ENCODE assay signal across 12 mouse cellular contexts in the genomic region with DNA sequence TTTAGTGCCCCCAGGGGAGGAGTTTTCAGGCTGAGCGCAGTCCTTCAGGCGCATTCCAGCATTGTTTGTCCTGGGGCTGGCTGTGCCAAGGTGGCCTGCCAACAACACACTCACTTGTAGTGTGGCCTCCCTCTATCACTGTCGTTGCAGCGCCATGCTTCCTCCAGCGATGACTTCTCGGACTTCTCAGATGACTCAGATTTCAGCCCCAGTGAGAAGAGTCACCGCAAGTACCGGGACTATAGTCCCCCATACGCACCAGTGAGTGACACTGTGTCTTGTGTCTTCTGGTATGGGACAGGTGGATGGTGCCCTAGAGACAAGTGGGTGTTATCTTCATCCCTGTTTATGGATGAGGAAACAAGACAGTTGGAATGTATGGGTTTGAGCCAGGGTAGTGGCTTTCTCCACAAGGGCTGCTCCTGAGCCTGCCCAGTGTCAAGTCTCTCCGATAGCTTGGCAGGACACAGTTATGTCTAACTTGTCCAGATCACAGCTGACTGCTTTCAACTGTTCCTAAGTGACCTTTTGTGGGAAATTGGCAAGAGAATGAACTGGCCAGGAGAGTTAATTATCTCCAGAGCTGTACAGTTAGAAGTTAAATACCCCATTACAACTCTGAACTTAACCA. TPM values are rescaled to one million over a fixed set of nuclear protein-coding genes. Genes with fewer than 3 reads are reported as not detected.
DNase-seq lines count a peak whose midpoint lies in the region; ATAC-seq and TF ChIP-seq lines count a peak whose summit lies in the region.
"Had no signal": no experiment of that assay in that cellular context is flagged by ENCODE, and none has a peak within 500 bp of the region (broad histone marks: within the 10 kb centered on the region; RNA-seq: fewer than 3 reads in every experiment).

No protein-coding gene starts in this region.

- no peak for ATAC-seq in megakaryocyte, adult 5-6 weeks (ENCODE audit: poor library complexity, severe bottlenecking)
- no peak for ATAC-seq in heart, embryonic 13.5 days (ENCODE audit: extremely low read depth, insufficient number of reproducible peaks, low FRiP score, low TSS enrichment)
- ATAC-seq in stomach, postnatal 0 days (ENCODE audit: low FRiP score, low TSS enrichment): no peak
- no peak for ATAC-seq in forebrain, embryonic 12.5 days (ENCODE audit: low FRiP score)
- ATAC-seq in hindbrain, embryonic 11.5 days (ENCODE audit: low FRiP score): no peak

- H3K9ac ChIP-seq in heart, embryonic 13.5 days: 0 out of 2 replicates have a peak overlapping the region, but pooled peaks have one; percentile 30
- no peak overlapping the region for H3K9ac ChIP-seq in stomach, postnatal 0 days (ENCODE audit: low read length)
- H3K9ac ChIP-seq in forebrain, embryonic 12.5 days: no peak overlapping the region
- H3K9ac ChIP-seq in hindbrain, embryonic 11.5 days (ENCODE audit: low read depth, low read length): no peak overlapping the region
- H3K9ac ChIP-seq: midbrain, embryonic 12.5 days had no signal

- H3K4me2 ChIP-seq in heart, embryonic 13.5 days: peak overlapping the region; percentile 10; the same call in 1 of the 2 replicates
- H3K4me2 ChIP-seq in stomach, postnatal 0 days (replicated peaks; ENCODE audit: low read depth): no peak overlapping the region
- no peak overlapping the region for H3K4me2 ChIP-seq in forebrain, embryonic 12.5 days
- H3K4me2 ChIP-seq in hindbrain, embryonic 11.5 days (replicated peaks; ENCODE audit: low read depth, low read length): no peak overlapping the region
- H3K4me2 ChIP-seq: midbrain, embryonic 12.5 days had no signal

- TF ChIP-seq CTCF in stomach, postnatal 0 days (IDR thresholded peaks at IDR 0.05; ENCODE audit: low read depth): no peak

- H3K27me3 ChIP-seq in megakaryocyte, embryonic 14.5 days (replicated peaks): no peaks in the 10 kb centered on the region
- no peaks in the 10 kb centered on the region for H3K27me3 ChIP-seq in heart, embryonic 13.5 days (replicated peaks)
- no peaks in the 10 kb centered on the region for H3K27me3 ChIP-seq in stomach, postnatal 0 days (ENCODE audit: control insufficient read depth, insufficient read depth, low read length)
- no peaks in the 10 kb centered on the region for H3K27me3 ChIP-seq in forebrain, embryonic 12.5 days
- H3K27me3 ChIP-seq in hindbrain, embryonic 11.5 days (ENCODE audit: control insufficient read depth, insufficient read depth, low read length): no peaks in the 10 kb centered on the region
- H3K27me3 ChIP-seq: midbrain, embryonic 12.5 days had no signal

- H3K9me3 ChIP-seq in megakaryocyte, embryonic 14.5 days: no peaks in the 10 kb centered on the region
- H3K9me3 ChIP-seq in heart, embryonic 13.5 days: no peaks in the 10 kb centered on the region
- no peaks in the 10 kb centered on the region for H3K9me3 ChIP-seq in stomach, postnatal 0 days (ENCODE audit: control insufficient read depth, low read length)
- H3K9me3 ChIP-seq in forebrain, embryonic 12.5 days: no peaks in the 10 kb centered on the region
- no peaks in the 10 kb centered on the region for H3K9me3 ChIP-seq in hindbrain, embryonic 11.5 days (ENCODE audit: control insufficient read depth, low read length)
- H3K9me3 ChIP-seq: embryonic facial prominence, embryonic 10.5 days; G1E; limb, embryonic 10.5 days; midbrain, embryonic 12.5 days had no signal

- peak overlapping the region; percentile 59 for H3K4me3 ChIP-seq in megakaryocyte, embryonic 14.5 days (replicated peaks)
- no peak overlapping the region for H3K4me3 ChIP-seq in heart, embryonic 13.5 days
- H3K4me3 ChIP-seq in stomach, postnatal 0 days (ENCODE audit: low read depth, low read length): no peak overlapping the region
- no peak overlapping the region for H3K4me3 ChIP-seq in forebrain, embryonic 12.5 days (replicated peaks)
- no peak overlapping the region for H3K4me3 ChIP-seq in hindbrain, embryonic 11.5 days (ENCODE audit: low read depth, low read length)
- H3K4me3 ChIP-seq: embryonic facial prominence, embryonic 10.5 days; limb, embryonic 10.5 days; midbrain, embryonic 12.5 days had no signal

- 65% methylated on average over 10 of the region's 10 CpGs for WGBS in heart, embryonic 13.5 days
- 69% methylated on average over 10 of the region's 10 CpGs for WGBS in stomach, postnatal 0 days
- 93% methylated on average over 10 of the region's 10 CpGs for WGBS in forebrain, embryonic 12.5 days
- WGBS in hindbrain, embryonic 11.5 days: 95% methylated on average over 10 of the region's 10 CpGs

- TF ChIP-seq EP300 in stomach, postnatal 0 days (optimal IDR thresholded peaks at IDR 0.05): no peak

- H3K4me1 ChIP-seq in megakaryocyte, embryonic 14.5 days: peaks cover 95% of the 10 kb centered on the region
- H3K4me1 ChIP-seq in heart, embryonic 13.5 days: peaks cover 44% of the 10 kb centered on the region
- no peaks in the 10 kb centered on the region for H3K4me1 ChIP-seq in stomach, postnatal 0 days (replicated peaks; ENCODE audit: control insufficient read depth, insufficient read depth)
- H3K4me1 ChIP-seq in forebrain, embryonic 12.5 days: peaks cover 18% of the 10 kb centered on the region
- H3K4me1 ChIP-seq in hindbrain, embryonic 11.5 days (replicated peaks; ENCODE audit: control insufficient read depth, insufficient read depth, low read length): no peaks in the 10 kb centered on the region; the same call in 1 of the 2 replicates

- H3K36me3 ChIP-seq in megakaryocyte, embryonic 14.5 days (replicated peaks; ENCODE audit: low read length): peaks cover 88% of the 10 kb centered on the region
- peaks cover 82% of the 10 kb centered on the region for H3K36me3 ChIP-seq in heart, embryonic 13.5 days
- H3K36me3 ChIP-seq in stomach, postnatal 0 days (ENCODE audit: control insufficient read depth, insufficient read depth, low read length): peaks cover 22% of the 10 kb centered on the region
- H3K36me3 ChIP-seq in forebrain, embryonic 12.5 days (replicated peaks): peaks cover 66% of the 10 kb centered on the region
- H3K36me3 ChIP-seq in hindbrain, embryonic 11.5 days (ENCODE audit: control insufficient read depth, insufficient read depth, low read length): peaks cover 25% of the 10 kb centered on the region

- peak overlapping the region; percentile 71 for H3K27ac ChIP-seq in heart, embryonic 13.5 days (replicated peaks)
- H3K27ac ChIP-seq in stomach, postnatal 0 days (replicated peaks): peak overlapping the region; percentile 58; the same call in 1 of the 2 replicates
- no peak overlapping the region for H3K27ac ChIP-seq in forebrain, embryonic 12.5 days
- no peak overlapping the region for H3K27ac ChIP-seq in hindbrain, embryonic 11.5 days (ENCODE audit: low read depth, low read length)
- H3K27ac ChIP-seq: embryonic facial prominence, embryonic 10.5 days; limb, embryonic 10.5 days; midbrain, embryonic 12.5 days had no signal

- DNase-seq in kidney, postnatal 14 days: peak; percentile 80
- DNase-seq in stomach, postnatal 0 days (ENCODE audit: low spot score): peak; percentile 56
- DNase-seq in layer of hippocampus, postnatal 36 days: no peak
- DNase-seq in hindbrain, embryonic 11.5 days (ENCODE audit: low spot score): no peak

RNA-seq across cellular contexts. Expression of a gene that starts 16.5 kb away (rescaled TPM):
- 59.1 and 96.9 TPM in 2 replicates for polyA plus RNA-seq in megakaryocyte, embryonic 14.5 days (2012; ENCODE audit: insufficient read depth, low replicate concordance)
- 25.3 and 28.0 TPM in 2 replicates for total RNA-seq in megakaryocyte, adult 5-6 weeks (2015)
- 20.6 and 34.0 TPM in 2 replicates for total RNA-seq in megakaryocyte, adult 5-6 weeks (2017)
- polyA plus RNA-seq in heart, embryonic 13.5 days (2015; fragmentation: Nextera tagmentation; extraction: Ambion mirVana): 8.2 and 8.7 TPM in 2 replicates
- 5.9 and 6.2 TPM in 2 replicates for polyA plus RNA-seq in stomach, postnatal 0 days (2015; fragmentation: Nextera tagmentation; extraction: Ambion mirVana)
- 10 to 100 TPM; 54.7 to 60.4 TPM for total RNA-seq in layer of hippocampus, postnatal 36 days (2021)
- polyA plus RNA-seq in forebrain, embryonic 12.5 days (2016; fragmentation: Nextera tagmentation; extraction: Ambion mirVana): 25.5 and 27.0 TPM in 2 replicates
- polyA plus RNA-seq in hindbrain, embryonic 11.5 days (2014; fragmentation: Nextera tagmentation; extraction: Ambion mirVana): 15.7 and 20.7 TPM in 2 replicates

RNA-seq across cellular contexts. Expression of a gene that starts 29.6 kb away (rescaled TPM):
- 4.3 and 20.1 TPM in 2 replicates for polyA plus RNA-seq in megakaryocyte, embryonic 14.5 days (2012; ENCODE audit: insufficient read depth, low replicate concordance)
- 49.1 and 55.1 TPM in 2 replicates for total RNA-seq in megakaryocyte, adult 5-6 weeks (2015)
- 267 and 278 TPM in 2 replicates for total RNA-seq in megakaryocyte, adult 5-6 weeks (2017)
- 210 and 223 TPM in 2 replicates for polyA plus RNA-seq in heart, embryonic 13.5 days (2015; fragmentation: Nextera tagmentation; extraction: Ambion mirVana)
- 119 and 123 TPM in 2 replicates for polyA plus RNA-seq in stomach, postnatal 0 days (2015; fragmentation: Nextera tagmentation; extraction: Ambion mirVana)
- total RNA-seq in layer of hippocampus, postnatal 36 days (2021): 10 to 100 TPM; 88.7 to 97.5 TPM
- 403 and 415 TPM in 2 replicates for polyA plus RNA-seq in forebrain, embryonic 12.5 days (2016; fragmentation: Nextera tagmentation; extraction: Ambion mirVana)
- 339 and 377 TPM in 2 replicates for polyA plus RNA-seq in hindbrain, embryonic 11.5 days (2014; fragmentation: Nextera tagmentation; extraction: Ambion mirVana)

RNA-seq across cellular contexts. Expression of a gene that starts 35.3 kb away (rescaled TPM):
- 185 and 233 TPM in 2 replicates for polyA plus RNA-seq in megakaryocyte, embryonic 14.5 days (2012; ENCODE audit: insufficient read depth, low replicate concordance)
- total RNA-seq in megakaryocyte, adult 5-6 weeks (2015): 24.2 and 33.1 TPM in 2 replicates
- total RNA-seq in megakaryocyte, adult 5-6 weeks (2017): 10.7 and 12.8 TPM in 2 replicates
- polyA plus RNA-seq in heart, embryonic 13.5 days (2015; fragmentation: Nextera tagmentation; extraction: Ambion mirVana): 73.2 and 79.2 TPM in 2 replicates
- 71.5 and 75.0 TPM in 2 replicates for polyA plus RNA-seq in stomach, postnatal 0 days (2015; fragmentation: Nextera tagmentation; extraction: Ambion mirVana)
- total RNA-seq in layer of hippocampus, postnatal 36 days (2021): 10 to 100 TPM; 61.4 to 77.2 TPM
- polyA plus RNA-seq in forebrain, embryonic 12.5 days (2016; fragmentation: Nextera tagmentation; extraction: Ambion mirVana): 42.4 and 53.1 TPM in 2 replicates
- 51.4 and 56.5 TPM in 2 replicates for polyA plus RNA-seq in hindbrain, embryonic 11.5 days (2014; fragmentation: Nextera tagmentation; extraction: Ambion mirVana)

Comparison
In these comparisons a context has a peak if more than half of its experiments do, and no peak if none do; other contexts are left out.
1. H3K27ac ChIP-seq: peak in heart, embryonic 13.5 days (single experiment) and stomach, postnatal 0 days (single experiment); none in forebrain, embryonic 12.5 days (single experiment) and hindbrain, embryonic 11.5 days (single experiment).
2. DNase-seq: peak in kidney, postnatal 14 days (single experiment) and stomach, postnatal 0 days (single experiment); none in layer of hippocampus, postnatal 36 days (0 of 2) and hindbrain, embryonic 11.5 days (single experiment).